Mouse (Mus musculus) cerebellum, adult 18-20 months (tissue): ENCODE measurements around the gene Sohlh2.
"Not testable (repeated sequence)": the region's sequence is repeated elsewhere in the genome, so short reads cannot be mapped to it uniquely, and the experiment has no call there.

ENCODE experiments used
- DNase-seq, 2 experiments: peaks; one replicate each; pipeline ENCODE4 v3.0.0; 2021

The Sohlh2 gene

DNA sequence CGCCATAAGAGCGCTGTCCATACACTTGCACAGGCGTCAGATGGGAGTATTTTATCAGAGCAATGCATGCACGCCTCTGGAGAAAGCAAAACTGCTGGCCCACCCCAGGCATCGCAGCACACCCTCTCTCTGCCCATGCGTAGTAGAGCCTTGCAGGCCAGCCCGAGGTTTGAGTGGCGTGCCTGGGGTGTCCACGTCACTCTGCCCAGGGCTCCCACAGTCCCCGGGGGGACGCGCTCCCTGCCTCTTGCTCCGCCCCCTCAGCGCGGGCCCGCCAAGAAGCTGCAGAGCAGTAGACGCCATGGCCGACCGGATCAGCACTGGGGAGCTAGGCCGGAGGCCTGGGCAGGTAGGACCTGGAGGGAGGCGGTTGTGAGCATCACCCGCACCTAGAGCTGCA, at the start of gene Sohlh2:
Gene Sohlh2 (plus strand): TSS at position 263 of the 400 bp plus-strand sequence.
- DNase-seq = no peak

- no peak for DNase-seq
Measured at GRCm38 (mm10) chr3:55137039-55137438, 44.8 kb upstream of the Sohlh2 start, which contains the start of gene Ccdc169. Ccdc169 (plus strand) TSS chr3:55137339.

DNA sequence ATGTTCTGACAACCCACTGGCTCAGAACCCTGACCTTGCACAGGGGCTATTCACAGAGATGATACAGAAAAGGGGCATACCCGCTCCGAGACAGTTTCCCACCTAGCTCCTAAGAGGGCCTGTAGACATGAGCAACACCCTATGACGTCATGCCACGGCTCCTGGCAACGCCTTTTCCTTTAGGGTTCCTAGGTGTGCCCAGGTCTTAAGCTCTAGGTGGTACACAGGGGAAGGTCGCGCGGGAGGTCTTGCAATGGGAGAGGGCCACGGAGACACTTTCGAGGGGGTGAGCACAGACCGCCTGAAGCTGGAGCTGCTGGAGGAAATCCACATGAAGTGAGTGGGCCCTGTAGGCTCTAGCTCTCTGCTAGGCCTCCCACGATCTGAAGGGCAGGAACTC, 42.0 kb upstream of the Sohlh2 start:
- no peak for DNase-seq

GRCm38 (mm10) chr3:55141401-55141800, 40.4 kb upstream of the Sohlh2 start:
- no peak for DNase-seq

GRCm38 (mm10) chr3:55144916-55145315, 36.9 kb upstream of the Sohlh2 start:
- DNase-seq = no peak

- DNase-seq = no peak
Measured at GRCm38 (mm10) chr3:55146441-55146840, 35.4 kb upstream of the Sohlh2 start.

- no peak for DNase-seq
Measured at GRCm38 (mm10) chr3:55147156-55147555, 34.7 kb upstream of the Sohlh2 start.

- DNase-seq = no peak
Measured at GRCm38 (mm10) chr3:55148091-55148490, 33.7 kb upstream of the Sohlh2 start.

DNA sequence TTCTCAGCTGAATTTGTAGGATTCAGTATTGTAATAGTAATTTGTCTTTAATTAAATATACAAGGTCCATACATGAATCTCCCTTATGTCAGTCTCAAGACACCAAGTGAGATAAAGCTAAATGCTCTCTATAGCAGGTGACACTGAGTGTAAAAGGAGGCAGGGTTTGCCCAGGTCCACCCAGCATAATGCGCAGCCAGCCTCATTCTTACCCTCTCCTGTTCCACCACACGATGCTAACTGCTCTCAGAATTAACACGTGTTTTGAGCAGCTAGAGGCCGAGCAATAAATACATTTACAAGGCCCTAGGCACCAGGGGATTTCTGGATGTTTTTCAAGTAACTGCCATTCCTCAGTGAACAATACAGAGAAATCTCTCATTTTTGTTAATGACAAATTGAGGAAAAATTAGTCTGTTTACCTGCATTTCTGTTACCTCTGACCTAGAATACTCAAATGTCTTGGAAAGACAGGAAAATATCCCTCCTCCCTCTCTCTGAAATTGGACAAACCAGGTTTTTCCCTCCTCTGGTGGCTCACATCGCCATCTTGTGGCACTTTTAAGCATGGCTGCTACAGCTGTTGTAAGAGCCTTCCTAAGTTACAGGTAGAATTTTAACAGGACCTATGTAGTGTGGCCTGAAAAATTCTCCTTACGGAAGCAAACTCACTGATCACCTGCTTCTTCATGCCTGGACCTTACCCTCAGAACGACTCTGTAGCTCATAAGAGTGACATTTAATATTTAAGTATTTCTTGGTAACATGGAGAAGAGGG, 30.0 kb upstream of the Sohlh2 start:
- DNase-seq = peak; percentile 54 to 68

GRCm38 (mm10) chr3:55152673-55153334, 29.0 kb upstream of the Sohlh2 start:
- no peak for DNase-seq

GRCm38 (mm10) chr3:55154163-55154562, 27.7 kb upstream of the Sohlh2 start:
- no peak for DNase-seq

DNA sequence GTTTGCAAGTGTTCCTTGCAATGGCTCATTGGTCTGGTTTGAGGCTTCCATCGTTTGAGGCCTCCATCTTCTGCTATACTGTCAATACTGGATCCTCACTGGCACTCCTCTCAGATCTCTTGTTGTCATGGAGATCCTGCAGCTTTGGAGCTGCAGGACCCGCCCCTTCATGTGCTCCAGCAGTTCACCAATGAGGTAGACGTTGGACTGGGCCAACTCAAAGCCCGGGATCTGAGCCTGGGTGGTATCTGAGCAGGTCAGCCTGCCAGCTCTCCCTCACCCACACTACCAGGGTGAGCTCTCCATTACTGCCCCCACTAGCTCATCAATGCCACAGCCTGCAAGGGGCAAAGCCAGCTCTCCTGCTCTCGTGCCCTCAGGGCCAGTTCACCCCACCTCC, 24.4 kb upstream of the Sohlh2 start:
- no peak for DNase-seq

DNA sequence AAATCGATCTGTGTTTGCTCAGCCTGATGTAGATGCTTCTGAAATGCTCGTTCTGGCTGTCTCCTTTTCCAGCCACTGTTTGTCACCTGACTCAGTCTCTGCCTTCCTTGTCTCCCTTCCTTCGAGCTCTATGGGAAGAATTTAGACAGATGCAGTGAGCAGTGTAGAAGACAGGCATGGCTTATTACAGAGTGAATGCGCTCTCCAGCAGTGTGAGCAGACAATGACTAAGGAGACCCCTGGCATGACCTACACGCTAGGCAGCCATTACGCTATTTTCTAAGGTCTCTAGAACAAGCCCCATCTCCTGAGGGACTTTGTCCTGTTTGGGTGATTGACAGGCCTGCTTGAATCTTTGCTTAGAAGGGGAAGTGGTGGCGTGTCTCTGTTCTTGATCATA, 20.7 kb upstream of the Sohlh2 start:
- no peak for DNase-seq

- no peak for DNase-seq
Measured at GRCm38 (mm10) chr3:55163510-55163909, 18.3 kb upstream of the Sohlh2 start.

DNA sequence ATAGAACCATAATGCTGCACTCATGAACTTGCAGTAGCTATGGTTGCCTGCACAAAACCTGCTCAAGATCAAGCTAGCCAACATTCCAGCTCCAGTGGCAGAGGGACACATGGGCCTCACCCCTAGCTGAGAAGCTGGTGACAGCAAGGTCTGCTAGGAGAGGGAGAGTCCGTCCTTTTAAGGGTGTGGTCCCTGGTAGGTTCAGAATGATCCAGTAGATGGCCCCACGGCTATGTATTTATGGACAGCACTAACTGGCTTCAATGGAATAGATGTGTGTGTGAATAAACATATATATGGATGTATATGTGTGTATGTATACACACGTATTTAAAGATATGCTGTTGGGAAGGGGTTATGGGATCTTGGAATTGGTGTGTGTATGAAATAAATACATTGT, 9.3 kb upstream of the Sohlh2 start:
- no peak for DNase-seq

- DNase-seq = no peak
Measured at GRCm38 (mm10) chr3:55177271-55177670, 4.6 kb upstream of the Sohlh2 start.

DNA sequence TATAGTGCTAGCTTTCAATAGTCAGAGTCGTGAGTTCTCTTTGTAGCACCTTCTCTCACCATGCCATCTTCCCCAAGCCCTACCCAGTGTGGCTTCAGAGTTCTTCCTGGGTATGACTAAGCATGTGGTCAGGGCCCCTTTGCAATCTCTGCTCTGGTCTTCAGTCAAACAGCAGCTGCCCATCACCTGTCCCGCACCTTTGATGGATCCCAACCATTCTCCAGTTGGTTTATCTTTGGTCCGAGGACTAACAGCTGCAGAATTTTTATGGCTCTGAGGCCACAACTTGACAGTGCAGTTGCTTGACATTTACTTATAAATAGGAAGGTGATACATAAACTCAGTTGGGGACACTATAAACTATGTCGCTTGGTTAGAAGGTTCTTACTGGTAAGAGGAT, 9.8 kb downstream of the Sohlh2 start:
- no peak for DNase-seq

DNA sequence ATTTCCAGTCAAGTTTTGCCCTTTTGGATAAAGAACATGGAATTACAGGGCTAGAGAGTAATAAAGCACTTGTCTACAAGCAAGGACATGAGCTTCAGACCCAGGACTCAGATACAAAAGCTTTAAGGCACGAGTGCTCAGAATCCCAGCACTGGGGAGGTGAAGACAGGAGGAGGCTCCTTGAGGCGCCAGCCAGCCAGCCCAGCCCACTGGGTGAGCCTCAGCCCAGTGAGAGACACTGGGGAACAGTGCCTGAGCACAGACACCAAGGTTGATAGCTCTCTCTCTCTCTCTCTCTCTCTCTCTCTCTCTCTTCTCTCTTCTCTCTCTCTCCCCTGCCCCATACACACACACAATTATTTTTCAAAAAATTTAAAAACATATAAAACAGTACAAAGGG, 11.5 kb downstream of the Sohlh2 start:
- no peak for DNase-seq

DNA sequence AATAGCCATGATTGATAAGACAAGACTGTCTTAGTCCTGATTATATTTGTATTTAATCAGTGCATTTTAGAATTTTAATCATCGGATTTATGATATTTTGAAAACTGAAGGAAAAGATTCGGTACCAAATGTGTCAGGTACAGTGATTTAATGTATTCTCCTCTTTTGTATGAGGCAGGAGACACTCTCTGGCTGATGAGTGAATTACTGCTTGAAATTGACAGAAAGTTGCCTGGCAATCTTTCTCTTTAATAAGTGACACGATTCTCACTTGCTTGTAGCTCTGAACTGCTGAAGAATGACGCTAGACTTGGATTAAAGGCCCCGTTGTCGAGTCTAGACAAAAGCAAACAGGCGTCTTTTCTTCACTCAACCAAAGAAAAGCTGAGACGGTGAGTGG, 13.0 kb downstream of the Sohlh2 start:
- DNase-seq = no peak

DNA sequence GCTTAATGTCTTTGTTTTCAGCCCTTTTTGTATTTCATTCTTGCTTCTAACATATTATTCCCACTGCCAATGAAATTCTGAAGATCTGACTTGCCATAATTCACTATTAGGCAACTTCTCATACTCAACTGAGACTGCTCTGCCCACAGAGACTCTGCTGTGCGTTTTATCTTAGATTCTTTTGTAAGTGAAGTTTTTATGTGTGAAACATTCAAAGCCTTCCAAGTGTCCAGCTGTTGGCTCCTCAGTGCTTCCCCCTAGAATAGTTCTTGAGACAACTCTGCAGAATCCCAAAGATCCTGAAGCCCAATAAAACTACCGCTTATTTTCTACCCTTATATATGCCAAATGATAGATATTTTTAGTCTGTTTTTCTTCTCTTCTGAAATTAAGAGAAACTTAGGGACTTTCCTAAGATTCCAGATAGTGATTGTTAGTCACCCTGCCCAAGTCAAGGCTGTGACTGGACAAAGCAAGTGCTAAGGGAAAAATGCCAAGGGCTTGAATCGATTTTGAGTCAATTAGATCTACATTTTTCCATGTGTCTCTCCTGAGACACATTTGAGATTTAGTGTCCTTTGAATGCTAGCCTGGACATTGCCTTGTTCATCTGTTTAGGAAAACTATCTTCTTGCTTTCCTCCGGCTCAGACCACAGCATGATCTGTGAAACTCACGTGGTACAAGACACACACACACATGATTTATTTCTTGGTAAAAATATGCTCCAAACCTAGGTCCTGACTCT, 13.9 kb downstream of the Sohlh2 start:
- no peak for DNase-seq

GRCm38 (mm10) chr3:55196328-55196710, 14.5 kb downstream of the Sohlh2 start:
- no peak for DNase-seq

DNA sequence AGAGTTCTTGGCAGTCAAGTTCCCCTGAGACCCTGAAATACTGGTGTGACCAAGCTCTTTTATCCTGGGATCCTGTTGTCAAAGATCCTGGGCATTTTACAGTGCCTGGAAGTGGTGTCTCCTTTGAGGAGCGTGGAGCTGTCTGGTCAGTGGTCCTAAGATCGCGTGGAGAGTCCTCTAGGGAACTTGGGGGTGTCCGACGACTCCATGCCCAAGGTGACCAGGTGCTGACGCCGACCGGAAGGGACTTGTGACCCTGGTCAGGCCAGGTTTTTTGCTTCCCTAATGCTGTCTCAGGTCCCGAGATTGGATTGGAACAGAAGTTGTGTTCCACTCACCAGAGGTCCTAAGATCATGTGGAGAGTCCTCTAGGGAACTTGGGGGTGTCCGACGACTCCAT, 21.8 kb downstream of the Sohlh2 start:
- not testable (repeated sequence) for DNase-seq

DNA sequence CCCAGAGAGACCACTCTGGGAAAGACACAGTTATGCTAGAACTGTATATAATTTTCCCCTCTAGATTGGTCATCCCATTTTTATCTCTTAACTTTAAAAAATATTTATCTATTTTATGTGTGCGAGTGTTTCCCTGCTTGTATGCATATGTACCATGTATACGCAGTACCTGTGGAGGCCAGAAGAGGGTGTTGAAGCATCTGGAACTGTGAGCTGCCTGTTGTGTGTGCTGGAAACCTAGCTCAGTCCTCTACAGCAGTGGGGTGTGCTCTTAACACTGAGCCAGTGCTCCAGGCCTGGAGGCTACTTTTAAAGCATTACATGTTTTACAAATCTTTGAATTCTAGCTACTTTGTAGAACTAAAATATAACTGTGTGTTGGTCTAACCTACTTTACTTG, 24.6 kb downstream of the Sohlh2 start:
- no peak for DNase-seq

DNA sequence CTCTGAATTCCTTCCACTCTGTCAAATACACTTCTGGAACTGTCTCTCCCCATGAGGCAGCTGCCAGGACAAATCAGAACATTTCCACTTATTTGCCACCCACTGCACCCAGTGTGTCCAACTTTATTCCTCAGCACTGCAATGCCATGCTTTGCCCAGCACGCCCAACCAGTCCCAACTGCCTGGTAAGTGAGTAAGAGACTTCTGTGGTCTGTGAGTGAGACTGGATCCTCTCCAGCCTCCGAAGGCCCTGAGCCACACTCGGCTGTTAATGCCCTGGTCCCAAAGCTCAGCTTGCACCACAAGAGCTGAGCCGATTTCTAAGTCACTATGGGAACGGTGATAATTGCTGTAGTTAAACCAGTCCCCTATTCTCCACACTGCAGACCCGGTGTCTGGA, 25.8 kb downstream of the Sohlh2 start:
- no peak for DNase-seq
